Mouse (Mus musculus) cortical plate, adult 2 months (tissue): Measurements from ENCODE around the gene Dnajc8.

Experiments
- CTCF ChIP-seq: fragments of 200-500 bp; IDR thresholded peaks from 2 replicates; pipeline ENCODE4 v1.5.1; 2011; ENCODE audit warnings: mild to moderate bottlenecking, control low read depth, low read length; ENCODE audit not compliant: insufficient read depth; ENCODE audit errors: extremely low read depth
- POLR2A ChIP-seq: fragments of 200-500 bp; IDR thresholded peaks from 2 replicates; pipeline ENCODE4 v1.6.1; 2011; ENCODE audit warnings: mild to moderate bottlenecking, low read length, control low read depth; ENCODE audit not compliant: insufficient read depth; ENCODE audit errors: extremely low read depth

DNA sequence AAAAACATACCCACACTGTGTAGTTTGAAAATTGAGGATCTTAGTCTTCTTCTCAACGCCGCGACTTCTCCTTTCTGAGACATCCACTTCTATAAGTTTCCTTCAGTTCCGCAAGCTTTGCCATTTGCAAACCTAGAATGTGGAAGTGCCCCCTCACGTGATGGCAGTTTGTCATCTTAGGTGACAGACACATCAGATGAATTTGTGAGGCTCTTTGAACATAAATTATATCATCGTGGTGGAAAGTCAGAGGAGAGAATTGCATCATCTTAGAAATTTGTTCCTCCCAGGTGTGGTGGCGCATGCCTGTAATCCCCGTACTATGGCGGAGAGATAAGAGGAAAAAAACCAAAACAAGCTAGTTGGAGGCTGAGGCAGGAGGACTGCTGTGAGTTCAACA lies 57.6 kb downstream of the Dnajc8 start:
- no peak for TF ChIP-seq CTCF
- no peak for TF ChIP-seq POLR2A
